In the genomic region with DNA sequence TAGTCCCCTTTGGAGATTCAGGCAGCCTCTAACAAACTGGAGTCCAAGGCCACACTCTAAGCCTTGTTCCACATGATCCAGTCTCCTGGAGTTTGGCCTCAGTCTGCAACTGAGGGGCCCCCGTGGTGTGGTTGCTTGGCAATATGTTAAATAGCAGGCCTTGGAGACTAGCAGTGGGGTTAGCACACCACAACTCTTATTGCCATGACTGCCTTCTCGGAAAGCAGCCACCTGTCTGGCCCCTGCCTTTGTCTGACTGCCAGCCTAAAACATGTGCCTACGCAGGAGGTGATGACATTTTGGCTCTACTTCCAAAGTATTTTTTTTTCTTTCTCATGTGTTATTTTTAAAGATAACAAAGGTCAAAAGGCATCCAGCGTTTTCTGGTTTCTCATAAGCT, we compare ENCODE assay signal across 9 mouse cellular contexts. TPM values are rescaled to one million over a fixed set of nuclear protein-coding genes. Genes with fewer than 3 reads are reported as not detected.
DNase-seq lines count a peak whose midpoint lies in the region; ATAC-seq and TF ChIP-seq lines count a peak whose summit lies in the region.
"Had no signal": no experiment of that assay in that cellular context is flagged by ENCODE, and none has a peak within 500 bp of the region (broad histone marks: within the 10 kb centered on the region; RNA-seq: fewer than 3 reads in every experiment).

No protein-coding gene starts in this region.

- H3K36me3 ChIP-seq in hindbrain, embryonic 11.5 days (ENCODE audit: control insufficient read depth, insufficient read depth, low read length) = no peaks in the 10 kb centered on the region

- no peak for TF ChIP-seq CTCF in gastrocnemius, adult 2 months (IDR thresholded peaks at IDR 0.05)

- intact Hi-C loops in gastrocnemius, adult 2 months (cut with DNase I) = no loop called here
- intact Hi-C loops in gastrocnemius, postnatal 36 days (cut with DNase I) = no loop called here

- H3K9ac ChIP-seq in hindbrain, embryonic 11.5 days (ENCODE audit: low read depth, low read length) = no peak overlapping the region

- 0 out of 2 replicates have a peak, but pooled peaks cover 2% of the 10 kb centered on the region for H3K27me3 ChIP-seq in hindbrain, embryonic 11.5 days (ENCODE audit: control insufficient read depth, insufficient read depth, low read length)

- H3K4me3 ChIP-seq in gastrocnemius, adult 2 months = no peak overlapping the region
- no peak overlapping the region for H3K4me3 ChIP-seq in hindbrain, embryonic 11.5 days (ENCODE audit: low read depth, low read length)

- no peaks in the 10 kb centered on the region for H3K9me3 ChIP-seq in hindbrain, embryonic 11.5 days (ENCODE audit: control insufficient read depth, low read length)

- H3K4me1 ChIP-seq in hindbrain, embryonic 11.5 days (replicated peaks; ENCODE audit: control insufficient read depth, insufficient read depth, low read length) = no peaks in the 10 kb centered on the region

- H3K4me2 ChIP-seq in hindbrain, embryonic 11.5 days (replicated peaks; ENCODE audit: low read depth, low read length) = no peak overlapping the region

- no peak overlapping the region for H3K27ac ChIP-seq in gastrocnemius, adult 2 months
- H3K27ac ChIP-seq in hindbrain, embryonic 11.5 days (ENCODE audit: low read depth, low read length) = no peak overlapping the region

- ATAC-seq in hindbrain, embryonic 11.5 days (ENCODE audit: low FRiP score) = no peak
- no peak for ATAC-seq in megakaryocyte-erythroid progenitor cell, adult 5-6 weeks (replicated peaks; ENCODE audit: low FRiP score, low TSS enrichment, poor library complexity, severe bottlenecking)
- no peak for ATAC-seq in granulocyte monocyte progenitor cell, adult 5-6 weeks (replicated peaks; ENCODE audit: poor library complexity, severe bottlenecking)

- DNase-seq in gastrocnemius, adult 2 months = peak; percentile 17
- DNase-seq in gastrocnemius, postnatal 36 days = no peak
- peak; percentile 72 for DNase-seq in brain, adult 2 months (ENCODE audit: low read depth, low spot score)
- DNase-seq in hindbrain, embryonic 11.5 days (ENCODE audit: low spot score) = peak; percentile 17
- DNase-seq in kidney, postnatal 4 days = peak; percentile 15 to 47
- no peak for DNase-seq in spleen, adult 12 weeks (ENCODE audit: low spot score)

- 37% methylated on average over 4 of the region's 4 CpGs for WGBS in hindbrain, embryonic 11.5 days

RNA-seq across cellular contexts. Expression of gene Cldn2, which starts 7.5 kb away (rescaled TPM):
- not detected for total RNA-seq in gastrocnemius, adult 2 months (2021)
- total RNA-seq in gastrocnemius, postnatal 36 days (2021) = not detected
- polyA plus RNA-seq in hindbrain, embryonic 11.5 days (2014; fragmentation: Nextera tagmentation; extraction: Ambion mirVana) = 0.40 and 0.77 TPM in 2 replicates
- total RNA-seq in megakaryocyte-erythroid progenitor cell, adult 5-6 weeks (2014; fragmentation: Nextera tagmentation) = not detected in 2 replicates
- not detected in 2 replicates for total RNA-seq in megakaryocyte-erythroid progenitor cell, adult 5-6 weeks (2017)
- not detected in 2 replicates for total RNA-seq in granulocyte monocyte progenitor cell, adult 5-6 weeks (2014; fragmentation: Nextera tagmentation)
- not detected in 2 replicates for total RNA-seq in granulocyte monocyte progenitor cell, adult 5-6 weeks (2017)

RNA-seq across cellular contexts. Expression of gene Ripply1, which starts 25.9 kb away (rescaled TPM):
- total RNA-seq in gastrocnemius, adult 2 months (2021) = not detected
- total RNA-seq in gastrocnemius, postnatal 36 days (2021) = not detected
- not detected in 2 replicates for polyA plus RNA-seq in hindbrain, embryonic 11.5 days (2014; fragmentation: Nextera tagmentation; extraction: Ambion mirVana)
- total RNA-seq in megakaryocyte-erythroid progenitor cell, adult 5-6 weeks (2014; fragmentation: Nextera tagmentation) = not detected in 2 replicates
- not detected in 2 replicates for total RNA-seq in megakaryocyte-erythroid progenitor cell, adult 5-6 weeks (2017)
- total RNA-seq in granulocyte monocyte progenitor cell, adult 5-6 weeks (2014; fragmentation: Nextera tagmentation) = not detected in 2 replicates
- total RNA-seq in granulocyte monocyte progenitor cell, adult 5-6 weeks (2017) = not detected in 2 replicates
- polyA plus RNA-seq: thymus, postnatal 0 days had no signal

Comparison
In these comparisons a context has a peak if more than half of its experiments do, and no peak if none do; other contexts are left out.
1. DNase-seq: peak in gastrocnemius, adult 2 months (single experiment), brain, adult 2 months (single experiment), hindbrain, embryonic 11.5 days (single experiment) and kidney, postnatal 4 days (2 of 2); none in gastrocnemius, postnatal 36 days (0 of 2) and spleen, adult 12 weeks (single experiment).